Mouse (Mus musculus) forebrain, embryonic 13.5 days (tissue): ENCODE data around the gene 4933428G20Rik. TPM values are rescaled to one million over a fixed set of nuclear protein-coding genes. Genes with fewer than 3 reads are reported as not detected.

Experiments
- ATAC-seq: fragments of 200-750 bp; cut with Nextera tagmentation; 2 replicates; pipeline ENCODE4 v1.8.0; 2017
- H3K27ac ChIP-seq: fragments of 300-500 bp; sonication (generic); 2 replicates; pipeline ENCODE4 v1.5.1; 2015; ENCODE audit warnings: inconsistent platforms, mild to moderate bottlenecking, moderate library complexity
- H3K27me3 ChIP-seq: fragments of 300-500 bp; sonication (generic); 2 replicates; pipeline ENCODE4 v1.6.1; 2015; ENCODE audit warnings: mild to moderate bottlenecking, inconsistent platforms
- H3K36me3 ChIP-seq: fragments of 300-500 bp; sonication (generic); 2 replicates; pipeline ENCODE4 v1.6.1; 2015; ENCODE audit warnings: mild to moderate bottlenecking, inconsistent platforms; ENCODE audit not compliant: poor library complexity, severe bottlenecking
- H3K4me1 ChIP-seq: fragments of 300-500 bp; sonication (generic); 2 replicates; pipeline ENCODE4 v1.6.1; 2015; ENCODE audit warnings: inconsistent platforms
- H3K4me2 ChIP-seq: fragments of 300-500 bp; sonication (generic); 2 replicates; pipeline ENCODE4 v1.6.1; 2015; ENCODE audit warnings: inconsistent platforms, mild to moderate bottlenecking, moderate library complexity
- H3K4me3 ChIP-seq: fragments of 300-500 bp; sonication (generic); 2 replicates; pipeline ENCODE4 v1.5.1; 2015; ENCODE audit warnings: mild to moderate bottlenecking, inconsistent platforms
- H3K9ac ChIP-seq: fragments of 300-500 bp; sonication (generic); 2 replicates; pipeline ENCODE4 v1.6.1; 2015; ENCODE audit warnings: mild to moderate bottlenecking, inconsistent platforms
- H3K9me3 ChIP-seq: fragments of 300-500 bp; sonication (generic); replicated peaks from 2 replicates; pipeline ENCODE4 v1.6.1; 2016; ENCODE audit warnings: inconsistent platforms
- WGBS: fragments of 180-500 bp; shearing (Covaris S2); methylation state at CpG from one replicate; pipeline ENCODE4 v1.1.7; 2015; 5-methylcytosine and 5-hydroxymethylcytosine counted together
- polyA plus RNA-seq: library from polyadenylated mRNA; unstranded; fragments of >200 nt; fragmentation: Nextera tagmentation; extraction: Ambion mirVana; gene quantifications from 2 replicates; pipeline ENCODE4 v1.2.1, GENCODE M21; 2015

Gene 4933428G20Rik
- polyA plus RNA-seq, 1 experiment from 2014 or later, result 0.46 TPM

DNA sequence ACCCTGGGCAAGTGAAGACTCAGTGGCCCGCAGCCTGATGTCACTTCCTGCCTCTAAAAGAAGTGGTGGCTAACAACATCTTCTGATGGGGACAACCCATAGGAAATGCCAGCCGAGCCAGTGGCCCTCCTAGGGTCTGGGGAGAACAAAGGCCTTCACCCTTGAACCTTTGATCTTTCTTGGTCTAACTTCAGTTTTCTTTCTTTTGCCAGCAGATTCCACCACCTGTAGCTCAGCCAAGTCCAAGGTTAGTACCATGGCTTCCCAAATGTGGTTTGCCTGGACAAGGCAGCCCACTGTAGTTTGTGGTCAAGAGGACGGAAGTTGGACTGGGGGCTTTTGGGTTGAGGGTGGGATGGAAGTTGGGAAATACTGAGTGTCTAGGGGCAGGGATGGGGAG, 7.3 kb downstream of the 4933428G20Rik start:
- no peak for ATAC-seq
- Histone ChIP-seq H3K27me3 (peaks cover 23% of the 10 kb centered on the region), H3K9ac (no peak overlapping the region), H3K27ac (no peak overlapping the region), H3K9me3 (no peaks in the 10 kb centered on the region), H3K4me2 (no peak overlapping the region), H3K4me1 (no peaks in the 10 kb centered on the region), H3K4me3 (no peak overlapping the region), H3K36me3 (peaks cover 9% of the 10 kb centered on the region)
- 82% methylated on average over 3 of the region's 3 CpGs for WGBS

DNA sequence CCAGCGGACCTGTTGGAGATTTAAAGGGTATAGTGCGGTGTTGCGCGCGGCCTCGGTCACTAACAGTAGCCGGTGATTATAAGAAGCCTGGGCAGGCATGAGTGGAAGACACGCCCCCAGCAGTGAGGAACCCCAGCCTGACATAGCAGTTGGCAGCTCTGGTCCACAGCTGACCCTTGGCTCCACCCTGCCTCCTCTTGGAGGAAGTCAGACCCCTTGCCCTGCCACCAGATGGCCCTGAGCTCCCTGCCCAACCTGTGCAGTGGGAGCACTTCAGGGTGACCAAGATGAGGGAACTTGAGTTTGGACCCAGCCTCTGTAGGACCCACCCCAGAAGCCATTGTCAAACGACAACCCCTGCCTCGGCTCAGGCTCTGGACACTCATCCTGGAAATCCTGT, 8.5 kb downstream of the 4933428G20Rik start:
- no peak overlapping the region for H3K4me3 ChIP-seq
- no peaks in the 10 kb centered on the region for H3K4me1 ChIP-seq
- 77% methylated on average over 10 of the region's 10 CpGs for WGBS
- H3K27ac ChIP-seq, result no peak overlapping the region
- 0 out of 2 replicates have a peak, but pooled peaks cover 11% of the 10 kb centered on the region for H3K27me3 ChIP-seq
- peaks cover 12% of the 10 kb centered on the region for H3K36me3 ChIP-seq
- ATAC-seq, result no peak
- H3K9me3 ChIP-seq, result no peaks in the 10 kb centered on the region
- no peak overlapping the region for H3K9ac ChIP-seq
- no peak overlapping the region for H3K4me2 ChIP-seq

DNA sequence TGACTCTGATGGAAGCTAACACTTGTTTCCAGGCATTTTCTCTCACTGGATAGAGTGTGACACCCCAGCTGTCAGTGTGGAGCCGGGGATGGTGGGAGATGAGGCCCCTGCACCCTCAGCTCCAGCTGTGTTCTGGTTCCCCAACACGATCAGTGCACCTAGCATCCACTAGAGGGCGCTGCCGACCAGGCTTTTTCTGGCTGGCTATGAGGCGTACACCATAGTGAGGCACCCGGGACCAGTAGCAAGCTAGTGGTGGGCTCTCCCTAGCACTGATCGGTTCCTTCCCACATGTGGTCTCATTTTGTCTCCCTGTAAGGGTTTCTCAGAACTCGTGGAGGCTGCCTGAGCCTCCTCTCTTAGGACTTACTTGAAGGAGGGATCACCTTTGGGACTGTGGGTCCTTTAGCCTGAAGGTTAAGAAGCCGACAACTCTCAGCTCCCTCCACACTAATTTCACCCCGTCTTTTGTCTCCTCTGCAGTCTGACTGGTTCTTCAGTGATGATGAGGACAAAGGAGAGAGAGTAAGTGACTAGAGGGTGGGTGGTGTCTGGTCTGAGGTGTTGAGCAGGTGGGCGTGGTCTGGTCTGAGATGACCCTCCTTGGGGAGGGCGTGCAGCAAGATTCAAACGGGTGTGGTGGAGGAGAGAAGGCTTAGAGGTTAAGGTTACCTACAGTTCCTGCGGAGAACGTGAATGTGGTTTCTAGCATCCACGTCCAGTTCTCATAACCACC, 10.4 kb downstream of the 4933428G20Rik start:
- Histone ChIP-seq H3K27ac (no peak overlapping the region), H3K4me2 (no peak overlapping the region), H3K9ac (no peak overlapping the region), H3K4me3 (no peak overlapping the region), H3K36me3 (peaks cover 16% of the 10 kb centered on the region), H3K4me1 (no peaks in the 10 kb centered on the region), H3K9me3 (no peaks in the 10 kb centered on the region), H3K27me3 (0 out of 2 replicates have a peak, but pooled peaks cover 6% of the 10 kb centered on the region)
- WGBS, result 18% methylated on average over 16 of the region's 16 CpGs
- peak; percentile 73 for ATAC-seq

DNA sequence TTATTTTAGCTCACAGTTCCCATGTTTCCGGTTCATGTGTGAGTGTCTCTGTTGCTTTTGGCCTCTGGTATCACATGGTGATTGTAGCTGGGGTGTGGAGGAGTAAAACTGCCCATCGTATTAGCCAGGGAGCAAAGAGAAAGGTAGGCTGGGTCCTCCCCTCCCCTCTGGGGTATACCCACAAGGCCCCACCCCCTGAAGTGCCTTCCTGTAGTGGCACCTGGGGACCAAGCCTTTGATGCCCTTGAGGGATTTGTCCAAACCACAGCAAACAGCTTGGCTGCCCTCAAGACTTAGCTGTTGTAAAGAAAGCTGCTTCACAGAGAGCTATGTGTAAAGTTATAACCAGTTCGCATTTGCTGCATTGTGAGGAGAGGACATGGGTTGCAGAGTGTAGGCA, 12.5 kb downstream of the 4933428G20Rik start:
- Histone ChIP-seq H3K9ac (no peak overlapping the region), H3K4me3 (no peak overlapping the region), H3K9me3 (no peaks in the 10 kb centered on the region), H3K27ac (no peak overlapping the region), H3K36me3 (peaks cover 10% of the 10 kb centered on the region), H3K4me2 (no peak overlapping the region), H3K4me1 (no peaks in the 10 kb centered on the region), H3K27me3 (0 out of 2 replicates have a peak, but pooled peaks cover 6% of the 10 kb centered on the region)
- 79% methylated on average over 3 of the region's 3 CpGs for WGBS
- ATAC-seq, result no peak

DNA sequence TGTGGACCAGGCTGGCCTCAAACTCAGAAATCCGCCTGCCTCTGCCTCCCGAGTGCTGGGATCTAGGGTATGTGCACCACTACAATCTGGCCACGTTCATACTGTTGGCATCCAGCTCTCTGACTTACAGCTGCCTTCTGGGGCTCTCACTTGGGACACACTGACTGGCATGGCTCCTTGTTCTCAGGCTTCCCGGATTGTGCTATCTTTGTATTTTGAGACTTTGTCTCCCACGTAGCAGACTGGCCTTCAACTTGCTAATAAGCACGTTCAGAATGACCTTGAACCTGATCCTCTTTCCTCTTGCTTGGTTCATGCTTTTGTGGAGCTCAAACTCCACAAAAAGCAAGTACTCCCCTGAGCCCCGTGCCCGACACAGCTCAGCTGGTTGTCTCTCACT, 14.5 kb downstream of the 4933428G20Rik start:
- no peak for ATAC-seq
- WGBS, result 77% methylated on average over 8 of the region's 8 CpGs
- no peaks in the 10 kb centered on the region for H3K9me3 ChIP-seq

DNA sequence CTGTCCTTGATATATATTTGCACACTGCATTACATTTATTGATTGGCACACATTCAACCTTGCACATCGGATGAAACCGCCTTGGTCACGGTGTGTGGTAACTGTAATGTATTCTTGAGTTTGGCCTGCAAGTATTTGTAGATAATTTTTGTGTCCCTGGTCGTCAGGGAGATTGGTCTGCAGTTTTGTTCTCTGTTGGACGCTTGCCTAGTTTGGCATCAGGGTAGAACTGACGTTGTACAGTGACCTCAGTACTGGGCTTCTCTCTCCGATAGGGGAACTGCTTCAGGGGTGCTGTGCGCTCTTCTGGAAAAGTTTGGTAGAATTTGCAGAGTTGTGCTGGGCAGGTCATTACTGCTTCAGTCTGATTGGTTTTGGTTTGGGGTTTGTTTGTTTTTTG, 20.3 kb downstream of the 4933428G20Rik start:
- H3K9ac ChIP-seq, result no peak overlapping the region
- H3K4me2 ChIP-seq, result no peak overlapping the region
- WGBS, result 73% methylated on average over 8 of the region's 8 CpGs
- no peak overlapping the region for H3K4me3 ChIP-seq
- no peaks in the 10 kb centered on the region for H3K4me1 ChIP-seq
- H3K9me3 ChIP-seq, result no peaks in the 10 kb centered on the region
- no peak for ATAC-seq
- peaks cover 35% of the 10 kb centered on the region for H3K36me3 ChIP-seq
- no peaks in the 10 kb centered on the region for H3K27me3 ChIP-seq
- H3K27ac ChIP-seq, result no peak overlapping the region

More for the DNA sequence above, 14.5 kb downstream of the 4933428G20Rik start:
- 0 out of 2 replicates have a peak, but pooled peaks cover 6% of the 10 kb centered on the region for H3K27me3 ChIP-seq
- peaks cover 14% of the 10 kb centered on the region for H3K36me3 ChIP-seq
- H3K4me3 ChIP-seq, result no peak overlapping the region
- no peaks in the 10 kb centered on the region for H3K4me1 ChIP-seq
- H3K4me2 ChIP-seq, result no peak overlapping the region
- no peak overlapping the region for H3K9ac ChIP-seq
- H3K27ac ChIP-seq, result no peak overlapping the region

DNA sequence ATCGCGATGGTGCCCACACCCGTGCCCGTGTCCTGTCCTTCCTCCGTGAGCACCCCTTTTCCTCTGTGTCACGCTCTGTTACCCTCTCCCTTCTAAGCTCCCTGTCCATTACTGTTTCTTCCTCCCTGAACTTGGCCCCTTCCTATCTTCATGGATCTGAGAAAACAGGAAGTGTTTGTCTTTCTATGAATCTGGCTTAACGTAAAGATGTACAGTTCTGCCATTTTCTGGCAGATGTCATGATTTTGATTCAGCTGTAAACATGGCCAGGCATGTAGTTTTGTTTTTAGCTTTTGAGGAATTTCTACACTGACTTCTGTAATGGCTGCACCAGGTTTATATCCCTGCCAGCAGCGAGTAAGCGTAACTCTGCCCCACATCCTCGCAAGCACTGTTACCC, 21.1 kb downstream of the 4933428G20Rik start:
- no peaks in the 10 kb centered on the region for H3K4me1 ChIP-seq
- no peak for ATAC-seq
- H3K27ac ChIP-seq, result no peak overlapping the region
- no peak overlapping the region for H3K4me3 ChIP-seq
- H3K27me3 ChIP-seq, result no peaks in the 10 kb centered on the region
- no peak overlapping the region for H3K9ac ChIP-seq
- 91% methylated on average over 10 of the region's 10 CpGs for WGBS
- H3K9me3 ChIP-seq, result no peaks in the 10 kb centered on the region
- H3K36me3 ChIP-seq, result peaks cover 37% of the 10 kb centered on the region
- no peak overlapping the region for H3K4me2 ChIP-seq

DNA sequence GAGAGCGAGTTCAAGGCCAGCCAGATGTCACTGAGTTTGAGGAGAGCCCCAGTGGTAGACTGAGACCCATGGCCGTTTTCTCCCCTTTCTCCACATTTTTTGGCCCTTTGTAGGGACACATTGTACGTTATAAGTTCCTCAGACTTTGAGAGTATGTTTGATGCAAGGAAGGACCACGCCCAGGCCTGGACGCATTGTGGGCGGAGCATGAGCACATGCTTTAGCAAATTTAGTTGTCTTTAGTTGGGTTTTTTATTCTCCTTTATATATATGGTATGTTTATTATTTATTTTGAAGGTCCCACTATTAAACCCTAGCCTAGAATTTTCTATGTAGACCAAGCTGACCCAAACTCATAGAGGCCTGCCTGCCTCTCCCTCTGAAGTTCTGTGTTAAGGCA, 21.8 kb downstream of the 4933428G20Rik start:
- Histone ChIP-seq H3K4me2 (no peak overlapping the region), H3K9ac (no peak overlapping the region), H3K9me3 (no peaks in the 10 kb centered on the region), H3K27ac (no peak overlapping the region), H3K4me1 (no peaks in the 10 kb centered on the region), H3K36me3 (peaks cover 38% of the 10 kb centered on the region), H3K27me3 (no peaks in the 10 kb centered on the region), H3K4me3 (no peak overlapping the region)
- WGBS, result 88% methylated on average over 6 of the region's 6 CpGs
- ATAC-seq, result no peak

DNA sequence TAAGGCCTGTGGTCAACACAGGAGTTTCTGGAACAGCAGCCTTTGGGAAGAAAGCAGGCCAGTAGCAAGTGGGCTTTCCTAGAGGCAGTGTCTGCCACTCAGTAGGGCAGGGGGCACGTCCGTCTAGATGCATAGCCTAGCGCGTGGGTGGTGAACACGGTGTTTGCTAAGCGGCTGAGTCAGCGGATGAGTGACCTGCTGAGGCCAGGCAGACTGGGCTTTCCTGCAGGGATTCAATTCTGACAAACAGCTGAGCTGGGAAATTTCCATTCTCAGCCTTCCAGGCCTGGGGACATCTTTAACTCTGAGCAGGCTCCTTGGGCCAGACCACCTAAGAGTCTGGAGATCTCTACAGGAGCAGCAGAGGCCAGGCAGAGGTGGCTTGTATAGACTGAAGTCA, 22.7 kb downstream of the 4933428G20Rik start:
- no peak for ATAC-seq
- H3K4me2 ChIP-seq, result no peak overlapping the region
- no peaks in the 10 kb centered on the region for H3K9me3 ChIP-seq
- no peak overlapping the region for H3K4me3 ChIP-seq
- no peaks in the 10 kb centered on the region for H3K27me3 ChIP-seq
- H3K9ac ChIP-seq, result no peak overlapping the region
- H3K36me3 ChIP-seq, result peaks cover 38% of the 10 kb centered on the region
- H3K27ac ChIP-seq, result no peak overlapping the region
- 79% methylated on average over 7 of the region's 7 CpGs for WGBS
- H3K4me1 ChIP-seq, result no peaks in the 10 kb centered on the region

DNA sequence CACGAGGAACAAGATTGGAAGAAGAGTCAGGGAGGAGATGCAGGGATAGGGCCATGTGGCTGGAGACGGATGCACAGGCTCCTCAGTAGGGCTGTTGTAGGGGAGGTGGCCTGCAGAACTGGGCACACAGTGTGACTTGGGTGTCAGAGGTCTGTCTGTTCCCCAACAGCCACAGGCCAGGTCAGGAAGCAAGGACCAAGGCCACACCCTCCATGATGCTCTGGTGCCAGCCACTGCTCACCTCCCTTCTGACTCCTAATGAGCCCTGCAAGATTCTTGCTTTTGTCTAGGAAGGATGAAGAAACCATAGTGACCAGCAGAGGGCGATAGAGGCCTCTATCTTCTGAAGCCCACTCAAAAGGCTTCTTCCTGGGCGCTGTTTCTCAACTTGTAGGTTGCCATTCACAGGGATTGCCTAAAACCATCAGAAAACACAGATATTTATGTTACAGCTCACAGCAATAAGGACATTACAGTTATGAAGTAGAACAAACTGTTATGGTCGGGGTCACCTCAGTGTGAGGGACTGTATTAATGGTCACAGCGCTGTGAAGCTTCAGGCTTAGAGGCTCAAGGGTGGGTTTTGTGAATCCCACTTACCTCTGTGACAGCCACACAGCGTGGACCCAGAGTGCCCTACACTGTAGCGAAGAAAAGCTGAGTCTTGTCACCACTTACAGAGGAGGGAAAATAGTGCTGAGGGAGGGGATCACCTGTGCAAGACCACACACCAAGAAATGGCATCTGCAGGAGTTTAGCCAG, 23.6 kb downstream of the 4933428G20Rik start:
- Histone ChIP-seq H3K36me3 (peaks cover 37% of the 10 kb centered on the region; the same call in 1 of the 2 replicates), H3K27ac (no peak overlapping the region), H3K9ac (no peak overlapping the region), H3K4me2 (no peak overlapping the region), H3K4me3 (no peak overlapping the region), H3K27me3 (no peaks in the 10 kb centered on the region), H3K9me3 (no peaks in the 10 kb centered on the region), H3K4me1 (no peaks in the 10 kb centered on the region)
- peak; percentile 50; the same call in 1 of the 2 replicates for ATAC-seq
- 53% methylated on average over 8 of the region's 8 CpGs for WGBS

DNA sequence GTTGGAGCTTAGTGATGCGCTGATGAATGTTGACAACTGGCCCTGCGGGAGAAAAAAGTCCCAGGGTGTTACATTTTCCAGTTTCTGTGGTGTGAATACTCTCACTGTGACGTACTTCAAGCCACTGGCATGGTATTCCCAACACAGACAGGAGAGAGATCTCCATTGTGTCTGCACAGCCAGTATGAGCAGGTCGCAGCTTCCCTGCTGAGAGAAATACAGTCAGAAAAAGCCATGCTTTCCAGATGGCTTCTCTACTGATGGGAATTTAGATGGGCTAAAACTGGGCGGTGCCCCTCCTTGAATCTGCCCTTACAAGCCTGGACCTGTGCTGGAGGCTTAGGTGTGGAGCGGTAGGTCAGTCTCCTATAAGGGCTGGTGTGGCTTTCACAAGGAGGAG, 28.9 kb downstream of the 4933428G20Rik start:
- Histone ChIP-seq H3K4me3 (no peak overlapping the region), H3K9ac (no peak overlapping the region), H3K27me3 (no peaks in the 10 kb centered on the region), H3K4me2 (no peak overlapping the region), H3K27ac (no peak overlapping the region), H3K4me1 (no peaks in the 10 kb centered on the region), H3K9me3 (no peaks in the 10 kb centered on the region), H3K36me3 (peaks cover 42% of the 10 kb centered on the region)
- WGBS, result 79% methylated on average over 6 of the region's 6 CpGs
- no peak for ATAC-seq

DNA sequence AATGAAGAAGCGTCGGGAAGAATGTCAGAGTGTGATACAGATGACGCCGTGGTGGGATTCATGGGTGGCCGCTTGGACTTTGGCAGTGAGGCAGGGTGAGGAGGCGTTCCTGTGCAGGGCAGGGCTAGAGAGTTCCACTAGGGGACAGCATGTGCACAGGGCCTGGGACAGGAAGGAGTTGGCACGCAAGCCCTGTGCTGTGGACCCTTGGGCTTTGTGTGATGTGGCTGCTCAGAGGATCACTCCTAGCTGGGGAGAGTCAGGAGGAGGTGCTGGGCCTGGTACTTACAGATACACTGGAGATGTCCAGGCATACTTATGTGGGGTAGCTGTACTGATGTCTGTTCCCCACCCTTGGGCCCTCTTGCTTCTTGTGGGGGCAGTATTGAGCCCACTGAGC, 30.3 kb downstream of the 4933428G20Rik start:
- Histone ChIP-seq H3K4me2 (no peak overlapping the region), H3K4me3 (no peak overlapping the region), H3K9me3 (no peaks in the 10 kb centered on the region), H3K9ac (no peak overlapping the region), H3K4me1 (no peaks in the 10 kb centered on the region), H3K27ac (no peak overlapping the region), H3K27me3 (no peaks in the 10 kb centered on the region), H3K36me3 (peaks cover 41% of the 10 kb centered on the region)
- no peak for ATAC-seq
- WGBS, result 90% methylated on average over 7 of the region's 7 CpGs
